Mouse (Mus musculus) spleen, postnatal 4 days (tissue): ENCODE data around the gene Btbd16.

Source experiments
- DNase-seq, 2 experiments: peaks; one replicate each; pipeline ENCODE4 v3.0.0; 2022; ENCODE audit warnings: low spot score in 2 of 2

Gene Btbd16

GRCm38 (mm10) chr7:130862501-130862900 lies 88.6 kb downstream of the Btbd16 start:
- DNase-seq = no peak

GRCm38 (mm10) chr7:130864711-130865110 lies 90.8 kb downstream of the Btbd16 start:
- no peak for DNase-seq

GRCm38 (mm10) chr7:130865613-130866591 lies 92.0 kb downstream of the Btbd16 start, which contains the start of gene Plekha1:
Gene Plekha1 (plus strand): TSS chr7:130865756.
- DNase-seq = peak; percentile 85 to 91

- no peak for DNase-seq
Observed at GRCm38 (mm10) chr7:130866640-130867039, 92.8 kb downstream of the Btbd16 start.

- DNase-seq = no peak
Observed at GRCm38 (mm10) chr7:130867256-130867655, 93.4 kb downstream of the Btbd16 start.
